Mouse (Mus musculus) thymus, postnatal 25 days (tissue): ENCODE measurements at regions not wholly inside any gene's neighbourhood (a gene's known extent, or its start where the extent isn't known, plus 50 kb on each side); places are given as distances from the start of the nearest gene placed in this dataset.
"Not testable (repeated sequence)": the region's sequence is repeated elsewhere in the genome, so short reads cannot be mapped to it uniquely, and the experiment has no call there.

ENCODE experiments used
- DNase-seq: peaks from one replicate; pipeline ENCODE4 v3.0.0; 2022

- no peak for DNase-seq
Observed at GRCm38 (mm10) chr7:82047456-82047855, 55.4 kb upstream of the Bnc1 start.

- DNase-seq, result no peak
Observed at GRCm38 (mm10) chr7:82053411-82053810, 61.3 kb upstream of the Bnc1 start.

- DNase-seq, result no peak
Observed at GRCm38 (mm10) chr7:82056551-82057230, 64.6 kb upstream of the Bnc1 start.

- no peak for DNase-seq
Observed at GRCm38 (mm10) chr7:82063407-82063806, 71.3 kb upstream of the Bnc1 start.

GRCm38 (mm10) chr7:82069629-82070450 lies 77.7 kb upstream of the Bnc1 start:
- no peak for DNase-seq

- DNase-seq, result no peak
Observed at GRCm38 (mm10) chr7:82070946-82071727, 79.0 kb upstream of the Bnc1 start.

- DNase-seq, result no peak
Observed at GRCm38 (mm10) chr7:82075359-82075758, 83.3 kb upstream of the Bnc1 start.

GRCm38 (mm10) chr7:82081851-82082250 lies 89.8 kb upstream of the Bnc1 start:
- DNase-seq, result no peak

GRCm38 (mm10) chr7:82082883-82083282 lies 90.8 kb upstream of the Sh3gl3 start:
- no peak for DNase-seq

- no peak for DNase-seq
Observed at GRCm38 (mm10) chr7:82084473-82084872, 89.2 kb upstream of the Sh3gl3 start.

- no peak for DNase-seq
Observed at GRCm38 (mm10) chr7:82085205-82085604, 88.4 kb upstream of the Sh3gl3 start.

- DNase-seq, result no peak
Observed at GRCm38 (mm10) chr7:82098136-82098535, 75.5 kb upstream of the Sh3gl3 start.

GRCm38 (mm10) chr7:82101314-82101713 lies 72.3 kb upstream of the Sh3gl3 start:
- DNase-seq, result no peak

GRCm38 (mm10) chr7:82105631-82106030 lies 68.0 kb upstream of the Sh3gl3 start:
- no peak for DNase-seq

- DNase-seq, result not testable (repeated sequence)
Observed at GRCm38 (mm10) chr7:82109141-82109540, 64.5 kb upstream of the Sh3gl3 start.

- DNase-seq, result no peak
Observed at GRCm38 (mm10) chr7:82109550-82109949, 64.1 kb upstream of the Sh3gl3 start.

- DNase-seq, result no peak
Observed at GRCm38 (mm10) chr7:82109977-82110376, 63.7 kb upstream of the Sh3gl3 start.

GRCm38 (mm10) chr7:82112046-82112445 lies 61.6 kb upstream of the Sh3gl3 start:
- DNase-seq, result no peak

GRCm38 (mm10) chr7:82115646-82116045 lies 58.0 kb upstream of the Sh3gl3 start:
- no peak for DNase-seq

GRCm38 (mm10) chr7:82119266-82119665 lies 54.4 kb upstream of the Sh3gl3 start:
- peak; percentile 70 for DNase-seq

- DNase-seq, result no peak
Observed at GRCm38 (mm10) chr7:82119866-82120265, 53.8 kb upstream of the Sh3gl3 start.

- DNase-seq, result peak; percentile 75
Observed at GRCm38 (mm10) chr7:82121746-82122145, 51.9 kb upstream of the Sh3gl3 start.
